Mouse (Mus musculus): ENCODE results near the gene Rps26. TPM values are rescaled to one million over a fixed set of nuclear protein-coding genes. Genes with fewer than 3 reads are reported as not detected.
"Not testable (repeated sequence)": the region's sequence is repeated elsewhere in the genome, so short reads cannot be mapped to it uniquely, and the experiment has no call there.

Rps26 gene
- polyA plus RNA-seq, 1 experiment from 2014 or later, result 519 TPM

DNA sequence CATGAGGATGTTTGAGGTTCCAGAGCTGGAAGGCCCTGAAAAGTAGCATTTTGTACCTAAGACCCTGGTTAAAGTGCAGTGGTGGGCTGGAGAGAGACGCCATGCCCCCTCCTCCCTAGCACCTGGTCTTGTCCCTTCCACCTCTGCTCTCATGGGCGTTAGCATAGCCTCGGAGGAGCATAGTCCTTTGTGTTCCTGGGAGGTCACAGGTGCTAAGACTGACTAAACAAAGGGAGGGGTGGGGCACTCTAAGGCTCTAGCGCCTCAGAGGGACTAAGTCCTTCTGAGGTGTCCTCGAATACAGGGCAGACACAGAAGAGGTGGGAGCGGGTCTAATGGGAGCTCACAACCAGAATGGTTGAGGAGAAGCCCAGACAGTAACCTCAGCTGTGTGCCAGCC, 5.0 kb upstream of the Rps26 start:
- WGBS, result 16% methylated on average over 6 of the region's 6 CpGs
- Histone ChIP-seq H3K9me3 (ENCODE audit: control insufficient read depth) (no peaks in the 10 kb centered on the region), H3K27me3 (replicated peaks; ENCODE audit: control insufficient read depth, insufficient read depth, low read length) (no peaks in the 10 kb centered on the region), H3K36me3 (ENCODE audit: control insufficient read depth, insufficient read depth) (0 out of 2 replicates have a peak, but pooled peaks cover 6% of the 10 kb centered on the region), H3K4me2 (replicated peaks; ENCODE audit: low read depth) (no peak overlapping the region), H3K4me3 (ENCODE audit: low read depth, low read length) (no peak overlapping the region), H3K4me1 (replicated peaks; ENCODE audit: control insufficient read depth, insufficient read depth, low read length) (no peaks in the 10 kb centered on the region), H3K9ac (ENCODE audit: low read depth, low read length) (no peak overlapping the region), H3K27ac (ENCODE audit: low read depth, low read length) (no peak overlapping the region)
- ATAC-seq, result no peak
- TF ChIP-seq CTCF (IDR thresholded peaks at IDR 0.05; ENCODE audit: low read depth), result no peak

DNA sequence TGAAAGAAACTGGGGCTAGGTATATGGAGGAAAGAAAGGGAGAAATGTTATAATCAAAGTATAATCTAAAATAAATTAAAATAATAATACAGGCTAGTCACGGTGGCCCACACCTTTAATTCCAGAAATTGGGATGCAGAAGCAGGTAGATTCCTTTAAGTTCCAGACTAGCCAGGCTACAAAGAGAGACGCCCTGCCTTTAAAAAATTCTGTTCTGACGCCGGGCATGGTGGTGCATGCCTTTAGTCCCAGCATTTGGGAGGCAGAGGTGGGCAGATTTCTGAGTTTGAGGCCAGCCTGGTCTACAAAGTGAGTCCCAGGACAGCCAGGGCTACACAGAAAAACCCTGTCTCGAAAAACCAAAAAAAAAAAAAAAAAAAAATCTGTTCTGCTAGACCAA, 3.8 kb upstream of the Rps26 start:
- H3K27me3 ChIP-seq (replicated peaks; ENCODE audit: control insufficient read depth, insufficient read depth, low read length); H3K4me2 ChIP-seq (replicated peaks; ENCODE audit: low read depth); ATAC-seq; H3K36me3 ChIP-seq (ENCODE audit: control insufficient read depth, insufficient read depth); H3K4me1 ChIP-seq (replicated peaks; ENCODE audit: control insufficient read depth, insufficient read depth, low read length); H3K27ac ChIP-seq (ENCODE audit: low read depth, low read length); H3K9me3 ChIP-seq (ENCODE audit: control insufficient read depth); H3K4me3 ChIP-seq (ENCODE audit: low read depth, low read length); H3K9ac ChIP-seq (ENCODE audit: low read depth, low read length): not testable (repeated sequence)
- WGBS, result 91% methylated on average over 5 of the region's 5 CpGs

DNA sequence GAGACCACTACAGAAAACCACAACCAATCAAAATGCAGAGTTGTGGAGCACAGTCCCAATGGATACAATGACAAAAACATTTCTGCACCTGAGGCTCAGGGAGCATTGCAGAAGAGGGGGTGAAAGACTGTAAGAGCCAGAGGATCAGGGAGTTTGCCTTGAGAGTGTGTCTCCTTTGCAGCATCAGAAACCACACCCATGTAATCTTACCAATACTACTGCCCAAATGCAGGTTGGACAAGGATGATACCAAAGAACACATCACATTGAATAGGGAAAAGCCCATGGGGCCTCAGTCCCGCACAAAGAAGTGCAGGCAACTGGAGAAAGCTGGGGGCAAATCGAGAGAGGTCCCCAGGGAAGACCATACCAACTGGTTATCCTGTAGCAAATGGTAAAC, 3.2 kb upstream of the Rps26 start:
- Histone ChIP-seq H3K27me3 (replicated peaks; ENCODE audit: control insufficient read depth, insufficient read depth, low read length) (no peaks in the 10 kb centered on the region), H3K4me3 (ENCODE audit: low read depth, low read length) (no peak overlapping the region), H3K9me3 (ENCODE audit: control insufficient read depth) (no peaks in the 10 kb centered on the region), H3K9ac (ENCODE audit: low read depth, low read length) (no peak overlapping the region), H3K4me2 (replicated peaks; ENCODE audit: low read depth) (no peak overlapping the region), H3K36me3 (ENCODE audit: control insufficient read depth, insufficient read depth) (0 out of 2 replicates have a peak, but pooled peaks cover 9% of the 10 kb centered on the region), H3K27ac (ENCODE audit: low read depth, low read length) (no peak overlapping the region), H3K4me1 (replicated peaks; ENCODE audit: control insufficient read depth, insufficient read depth, low read length) (no peaks in the 10 kb centered on the region)
- WGBS, result 91% methylated on average over 2 of the region's 2 CpGs
- no peak for TF ChIP-seq CTCF (IDR thresholded peaks at IDR 0.05; ENCODE audit: low read depth)
- no peak for ATAC-seq

DNA sequence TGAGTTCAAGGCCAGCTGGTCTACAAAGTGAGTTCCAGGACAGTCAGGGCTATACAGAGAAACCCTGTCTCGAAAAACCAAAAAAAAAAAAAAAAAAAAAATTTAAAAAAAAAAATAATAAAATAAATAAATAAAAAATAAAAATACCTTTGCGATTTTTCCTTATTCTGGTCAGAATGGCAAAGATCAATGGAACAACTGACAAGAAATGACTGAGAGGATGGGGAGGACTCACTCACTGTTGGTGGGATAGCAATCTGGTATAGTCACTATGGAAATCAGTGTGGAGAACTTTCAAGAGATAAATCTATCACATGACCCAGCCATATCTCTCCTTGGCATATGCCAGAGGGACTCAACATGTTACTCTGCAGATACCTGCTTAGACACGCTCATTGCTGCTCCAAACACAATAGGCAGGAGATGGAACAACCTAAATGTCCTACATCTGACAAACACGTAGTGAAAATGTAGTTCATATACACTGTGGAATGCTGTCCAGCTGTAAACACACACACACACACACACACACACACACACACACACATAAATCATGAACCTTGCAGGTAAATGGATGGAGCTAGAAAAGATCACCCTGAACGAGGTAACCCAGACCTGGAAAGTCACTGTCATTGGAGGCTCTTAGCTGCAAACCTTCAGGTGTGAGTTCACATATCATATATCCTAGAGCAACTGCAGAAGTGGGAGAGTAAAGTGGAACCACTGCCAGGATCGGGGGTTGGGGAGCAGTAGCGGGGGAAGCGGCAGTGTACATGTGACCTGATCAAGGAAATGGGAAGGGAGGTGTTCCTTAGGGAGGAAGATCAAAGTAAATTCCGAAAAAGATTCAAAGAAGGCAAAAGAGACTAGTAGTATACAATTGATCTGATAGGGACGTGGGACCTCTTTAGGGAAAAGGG, 1.1 kb upstream of the Rps26 start:
- no peak overlapping the region for H3K27ac ChIP-seq (ENCODE audit: low read depth, low read length)
- no peak overlapping the region for H3K9ac ChIP-seq (ENCODE audit: low read depth, low read length)
- no peak overlapping the region for H3K4me2 ChIP-seq (replicated peaks; ENCODE audit: low read depth)
- H3K27me3 ChIP-seq (replicated peaks; ENCODE audit: control insufficient read depth, insufficient read depth, low read length), result no peaks in the 10 kb centered on the region
- no peak overlapping the region for H3K4me3 ChIP-seq (ENCODE audit: low read depth, low read length)
- WGBS, result 81% methylated on average over 10 of the region's 10 CpGs
- TF ChIP-seq CTCF (IDR thresholded peaks at IDR 0.05; ENCODE audit: low read depth), result no peak
- no peak for ATAC-seq
- H3K9me3 ChIP-seq (ENCODE audit: control insufficient read depth), result no peaks in the 10 kb centered on the region
- peaks cover 20% of the 10 kb centered on the region for H3K36me3 ChIP-seq (ENCODE audit: control insufficient read depth, insufficient read depth)
- no peaks in the 10 kb centered on the region for H3K4me1 ChIP-seq (replicated peaks; ENCODE audit: control insufficient read depth, insufficient read depth, low read length)

DNA sequence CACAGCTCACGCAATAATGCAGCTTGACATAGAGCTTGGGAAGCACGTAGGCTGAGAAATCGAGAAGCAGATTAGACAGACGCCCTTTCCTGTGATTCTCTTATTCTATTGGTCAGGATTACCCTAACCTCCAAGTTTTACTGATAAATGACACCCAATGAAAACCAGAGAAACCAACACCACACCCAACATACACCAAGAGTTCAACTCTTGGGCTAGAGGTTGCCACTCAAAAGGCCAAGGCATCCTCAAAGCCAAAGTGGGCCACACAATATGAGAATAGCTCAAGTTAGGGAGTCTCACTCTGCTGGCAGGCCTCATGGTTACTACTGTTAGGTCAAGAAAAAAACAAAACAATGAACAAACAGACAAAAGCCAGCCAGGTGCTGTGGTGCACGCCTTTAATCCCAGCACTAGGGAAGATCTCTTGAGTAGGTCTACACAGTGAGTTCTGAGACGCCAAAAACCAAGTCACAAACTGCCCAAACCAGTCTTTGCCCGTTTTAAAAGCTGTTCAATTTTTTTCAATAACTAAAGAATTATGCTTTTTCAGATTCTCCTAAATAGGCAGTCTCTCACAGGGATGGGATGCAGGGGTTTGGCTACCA, 1.2 kb downstream of the Rps26 start:
- no peaks in the 10 kb centered on the region for H3K4me1 ChIP-seq (replicated peaks; ENCODE audit: control insufficient read depth, insufficient read depth, low read length)
- 0 out of 2 replicates have a peak overlapping the region, but pooled peaks have one; percentile 46 for H3K27ac ChIP-seq (ENCODE audit: low read depth, low read length)
- TF ChIP-seq CTCF (IDR thresholded peaks at IDR 0.05; ENCODE audit: low read depth), result no peak
- H3K4me2 ChIP-seq (replicated peaks; ENCODE audit: low read depth), result peak overlapping the region; percentile 79
- no peaks in the 10 kb centered on the region for H3K9me3 ChIP-seq (ENCODE audit: control insufficient read depth)
- H3K27me3 ChIP-seq (replicated peaks; ENCODE audit: control insufficient read depth, insufficient read depth, low read length), result no peaks in the 10 kb centered on the region
- ATAC-seq, result no peak
- H3K36me3 ChIP-seq (ENCODE audit: control insufficient read depth, insufficient read depth), result peaks cover 20% of the 10 kb centered on the region
- 29% methylated on average over 7 of the region's 7 CpGs for WGBS
- H3K4me3 ChIP-seq (ENCODE audit: low read depth, low read length), result peak overlapping the region; percentile 86
- H3K9ac ChIP-seq (ENCODE audit: low read depth, low read length), result peak overlapping the region; percentile 89

DNA sequence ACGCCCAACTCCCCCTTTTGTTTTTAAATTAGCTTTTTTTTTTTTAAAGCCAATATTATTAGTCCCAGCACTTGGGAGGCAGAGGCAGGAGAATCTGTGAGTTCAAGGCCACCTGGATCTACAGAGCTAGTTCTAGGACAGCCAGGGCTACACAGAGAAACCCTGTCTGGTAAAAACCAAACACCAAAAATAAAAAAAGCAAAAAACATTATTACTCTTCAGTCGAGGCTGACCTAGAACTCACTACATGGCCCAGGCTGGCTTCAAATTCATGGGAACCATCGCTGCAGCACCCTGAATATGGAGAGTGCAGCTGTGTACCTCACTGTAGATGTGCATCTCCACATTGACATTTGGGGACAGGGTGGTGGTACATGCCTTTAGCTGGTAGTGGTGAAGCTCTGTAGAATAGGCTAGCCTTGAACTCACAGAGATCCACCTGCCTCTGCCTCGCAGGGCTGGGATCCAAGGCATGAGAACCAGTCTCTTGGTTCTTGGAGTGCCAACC, 3.4 kb downstream of the Rps26 start:
- H3K4me3 ChIP-seq (ENCODE audit: low read depth, low read length); H3K27me3 ChIP-seq (replicated peaks; ENCODE audit: control insufficient read depth, insufficient read depth, low read length); H3K9me3 ChIP-seq (ENCODE audit: control insufficient read depth); H3K4me1 ChIP-seq (replicated peaks; ENCODE audit: control insufficient read depth, insufficient read depth, low read length); H3K27ac ChIP-seq (ENCODE audit: low read depth, low read length); ATAC-seq; H3K9ac ChIP-seq (ENCODE audit: low read depth, low read length); H3K4me2 ChIP-seq (replicated peaks; ENCODE audit: low read depth): not testable (repeated sequence)
- 83% methylated on average over 4 of the region's 4 CpGs for WGBS
- H3K36me3 ChIP-seq (ENCODE audit: control insufficient read depth, insufficient read depth), result peaks cover 20% of the 10 kb centered on the region

All from intestine, postnatal 0 days (tissue).